Mouse (Mus musculus) granulocyte monocyte progenitor cell, adult 5-6 weeks (primary cell): Measurements from ENCODE around the gene Capns2. TPM values are rescaled to one million over a fixed set of nuclear protein-coding genes. Genes with fewer than 3 reads are reported as not detected.
A peak's percentile ranks its signal among the peaks of the same experiment; 100 is the strongest.

Experiments used
- ATAC-seq: replicated peaks from 2 replicates; pipeline ENCODE4 v1.8.0; 2016; ENCODE audit warnings: mild to moderate bottlenecking, moderate TSS enrichment, inconsistent platforms; ENCODE audit not compliant: poor library complexity, severe bottlenecking
- total RNA-seq, 2 experiments: library from RNA; stranded (forward) in 1 of 2; stranded (reverse) in 1 of 2; fragments of 200-712, 200-1000 nt in 1 of 2; fragments of >200 nt in 1 of 2; fragmentation: Nextera tagmentation in 1 of 2; gene quantifications; 2 replicates each; pipeline ENCODE4 v1.2.3; 2014 to 2017

Gene Capns2
- total RNA-seq, 2 experiments from 2014 or later, result 0.98 TPM; not detected in 1

DNA sequence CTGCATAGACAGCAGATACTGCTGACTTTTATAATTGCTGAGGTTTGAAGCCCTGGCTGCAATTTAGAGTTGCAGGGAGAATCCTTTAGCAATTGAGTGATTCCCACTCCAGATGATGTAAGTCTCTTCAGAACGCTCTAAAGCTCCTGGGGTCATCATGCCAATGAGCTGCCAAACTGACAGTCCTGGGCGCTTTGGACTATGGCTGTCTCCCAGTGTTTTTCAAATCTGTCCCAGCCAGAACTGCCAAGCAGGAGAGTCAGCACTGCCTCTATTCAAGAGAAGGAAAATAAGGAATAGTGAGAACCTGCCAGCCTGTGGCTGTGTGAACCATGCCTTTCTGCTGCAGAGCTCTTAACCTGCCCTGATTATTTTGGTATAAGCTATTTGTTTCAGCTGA lies 1.8 kb downstream of the Capns2 start:
- ATAC-seq, result no peak

DNA sequence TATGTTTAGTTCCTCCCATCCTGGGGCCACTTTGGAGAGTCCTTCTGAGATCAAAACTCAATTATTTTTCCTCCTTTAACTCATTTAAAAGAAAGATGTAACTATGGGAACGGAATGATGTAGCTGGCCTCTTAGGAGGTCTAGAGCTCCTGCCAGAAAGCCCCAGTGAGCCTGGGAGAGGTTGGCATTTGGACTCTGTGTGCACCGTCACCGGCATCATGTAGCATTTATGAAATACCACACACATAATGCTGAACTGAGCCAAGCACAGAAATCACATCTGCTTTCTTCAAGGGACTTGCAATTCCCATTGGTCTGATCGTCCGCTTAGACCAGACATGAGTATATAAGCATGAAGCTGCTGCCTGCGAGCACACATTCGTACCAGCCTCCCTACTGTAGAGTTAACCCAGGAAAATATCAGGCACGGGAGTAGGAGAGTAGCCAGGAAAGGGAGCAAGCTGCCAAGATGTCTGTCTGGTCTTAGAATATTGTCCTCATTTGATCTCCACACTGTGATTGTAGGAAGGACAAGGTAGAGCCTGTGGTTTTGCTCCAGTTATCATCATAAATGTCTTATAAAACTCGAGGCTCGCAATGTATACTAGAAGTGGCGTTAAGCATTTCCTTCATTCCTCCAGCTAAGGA lies 2.4 kb downstream of the Capns2 start:
- ATAC-seq, result no peak

DNA sequence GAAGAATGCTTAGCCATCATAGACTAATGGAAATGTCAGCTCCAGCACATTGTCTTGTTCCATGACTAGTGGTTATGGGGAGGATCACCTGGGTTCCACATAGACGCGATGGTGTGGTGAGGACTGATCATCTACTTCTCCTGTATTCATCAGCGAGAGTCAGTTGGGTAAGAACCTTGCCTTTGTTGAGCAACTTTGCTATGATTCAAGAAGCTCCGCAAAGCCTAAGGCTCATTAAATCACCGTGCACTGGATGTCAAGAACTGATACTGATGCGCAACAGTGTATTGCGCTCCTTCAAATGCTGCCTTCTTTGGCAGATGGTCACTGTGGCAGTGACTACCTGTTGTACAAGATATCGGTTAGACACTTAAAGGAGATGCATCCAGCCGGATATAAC lies 5.3 kb downstream of the Capns2 start:
- peak; percentile 46 for ATAC-seq

DNA sequence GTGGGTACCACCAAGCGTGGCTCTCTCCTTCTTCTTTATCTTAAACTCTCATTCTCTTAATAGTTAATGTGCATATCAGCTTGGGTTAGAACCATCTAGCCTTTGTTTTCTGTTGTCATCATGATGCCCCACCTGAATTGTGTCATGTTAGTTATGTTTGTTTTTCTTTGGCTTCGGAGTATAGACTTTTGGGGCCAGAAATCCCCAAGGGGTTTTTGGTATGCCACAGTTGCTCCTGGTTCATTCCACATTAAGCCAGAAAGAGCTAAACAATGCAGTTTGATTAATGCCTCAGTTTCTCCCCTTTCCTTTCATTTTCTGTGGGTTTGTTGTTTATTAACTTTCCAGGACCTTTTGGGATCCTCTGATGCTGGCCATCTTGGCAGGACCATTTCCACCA lies 7.2 kb downstream of the Capns2 start:
- ATAC-seq, result no peak

DNA sequence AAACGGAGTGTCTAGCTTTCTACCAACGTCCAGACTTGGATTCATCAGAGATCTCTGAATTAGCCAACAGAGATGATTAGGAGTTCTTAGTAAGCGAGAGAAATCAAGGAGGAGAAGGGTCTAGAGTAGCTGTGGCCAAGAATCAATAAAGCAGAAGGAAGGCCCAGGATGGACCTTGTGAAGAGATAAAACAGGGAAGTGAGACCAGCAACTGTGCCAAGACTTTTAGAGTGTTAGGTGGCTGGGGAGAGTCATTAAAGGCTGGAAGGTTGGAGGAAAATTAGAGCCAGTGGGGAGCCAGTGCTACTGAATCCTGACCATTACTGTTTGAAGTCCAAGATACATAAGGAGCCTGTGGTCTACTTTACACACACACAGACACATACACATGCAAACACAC lies 10.3 kb downstream of the Capns2 start:
- ATAC-seq, result peak; percentile 91

DNA sequence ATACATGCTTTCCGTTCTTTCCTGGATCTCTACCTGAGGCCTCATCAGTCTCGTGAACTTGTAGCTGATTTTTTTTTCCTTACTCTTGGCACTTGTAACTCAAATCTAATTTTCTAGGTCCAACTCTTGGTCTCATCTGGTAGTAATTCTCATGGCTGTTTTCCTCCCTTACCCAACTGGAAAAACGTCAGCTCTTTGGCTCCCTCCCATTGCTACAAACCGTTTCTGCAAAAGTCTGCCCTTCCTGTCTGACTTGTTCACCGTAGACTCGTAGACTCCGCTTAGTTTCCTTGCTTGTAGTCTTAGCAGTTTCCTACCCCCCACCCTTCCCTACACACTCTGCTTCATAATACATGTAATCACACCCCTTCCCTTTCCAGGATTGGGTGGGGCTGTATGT lies 12.2 kb downstream of the Capns2 start:
- no peak for ATAC-seq

DNA sequence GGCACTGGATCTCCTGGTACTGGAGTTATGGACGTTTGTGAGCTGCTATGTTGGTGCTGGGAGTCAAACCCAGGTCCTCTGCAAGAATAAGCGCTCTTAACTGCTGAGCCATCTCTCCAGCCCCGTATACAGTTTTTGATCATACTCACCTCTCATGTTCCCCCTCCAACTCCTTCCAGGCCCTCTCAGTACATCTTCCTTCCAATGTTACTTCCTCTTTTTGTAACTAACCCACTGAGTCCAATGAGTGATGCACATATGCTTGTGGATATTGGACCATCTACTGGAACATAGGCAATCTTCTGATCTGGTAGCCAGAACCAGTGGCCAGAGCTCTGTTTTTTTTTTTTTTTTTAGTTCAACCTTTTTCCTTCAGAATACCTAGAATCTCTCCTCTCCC lies 14.9 kb downstream of the Capns2 start:
- peak; percentile 33 for ATAC-seq

DNA sequence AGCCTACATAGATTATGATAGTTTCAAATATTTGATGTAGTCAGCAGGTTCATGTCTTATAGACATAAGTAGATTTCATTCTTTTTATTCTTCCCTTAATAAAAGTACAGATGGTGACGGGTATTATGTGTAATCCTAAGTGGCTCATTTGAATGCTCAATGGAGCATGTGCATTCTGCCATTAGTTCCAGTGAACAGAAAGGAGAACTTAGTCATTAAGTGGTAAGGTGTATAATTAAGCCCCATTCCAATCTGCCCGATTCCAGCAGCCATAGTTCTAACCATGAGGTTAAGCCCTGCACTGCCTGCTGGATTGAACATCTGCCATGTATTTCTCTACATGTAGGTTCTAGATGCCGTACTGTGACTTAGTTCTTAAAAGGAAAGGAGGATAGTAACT lies 20.6 kb downstream of the Capns2 start:
- no peak for ATAC-seq

DNA sequence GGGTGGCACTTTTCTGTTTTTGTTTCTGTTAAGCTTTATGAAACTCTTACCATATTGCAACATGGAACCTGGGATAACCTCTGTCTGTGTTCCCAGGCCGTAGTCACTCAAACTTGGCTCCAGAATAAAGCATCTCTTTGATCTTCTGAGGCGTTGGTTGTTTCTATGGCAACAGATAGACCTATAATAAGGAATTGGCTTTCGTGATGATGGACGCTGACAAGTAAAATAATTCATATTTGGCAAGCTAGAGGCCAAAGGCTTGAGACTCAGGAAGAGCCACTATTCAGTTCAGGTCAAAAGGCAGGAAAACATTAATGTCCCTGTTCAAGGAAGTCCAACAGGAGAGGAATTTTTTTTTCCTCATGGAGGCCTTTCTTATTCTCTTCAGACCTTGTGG lies 27.8 kb downstream of the Capns2 start:
- ATAC-seq, result no peak

DNA sequence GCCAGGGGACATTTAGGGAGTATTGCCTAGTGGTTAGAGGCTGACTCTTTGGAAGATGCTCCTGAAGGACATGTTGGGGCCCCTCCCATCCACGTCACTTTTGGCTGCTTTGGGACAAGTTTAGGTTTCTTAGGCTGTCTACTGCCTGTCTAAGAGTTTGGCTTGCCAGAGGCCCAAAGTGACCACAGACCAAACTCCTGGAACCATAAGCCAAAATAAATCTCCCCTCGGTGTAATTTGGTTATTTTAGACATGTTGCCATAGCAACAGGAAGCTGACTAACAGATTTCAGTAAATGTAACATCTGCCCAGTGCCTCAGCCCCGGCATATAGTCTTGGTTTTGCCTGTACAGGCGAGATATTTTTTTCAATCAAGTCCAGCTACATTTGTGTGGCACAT lies 36.8 kb downstream of the Capns2 start:
- no peak for ATAC-seq

DNA sequence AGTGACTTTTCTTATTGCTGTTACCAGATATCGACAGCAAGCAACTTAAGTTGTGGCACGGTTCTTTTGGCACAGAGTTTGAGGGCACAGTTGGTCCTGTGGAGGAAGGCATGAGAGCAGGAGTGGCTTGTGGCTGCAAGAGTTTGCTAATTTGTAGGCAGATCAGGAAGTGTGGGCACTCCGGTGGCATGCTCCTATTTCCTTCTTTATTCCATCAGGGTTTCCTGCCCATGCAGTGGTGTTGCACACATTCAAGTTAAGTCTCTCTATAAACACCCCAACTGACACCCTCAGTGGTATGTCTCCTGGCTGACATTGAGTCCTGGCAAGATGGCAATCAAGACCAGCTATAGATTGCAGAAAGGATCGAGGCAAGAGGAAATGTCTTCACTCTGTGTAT lies 47.9 kb downstream of the Capns2 start:
- ATAC-seq, result peak; percentile 93

DNA sequence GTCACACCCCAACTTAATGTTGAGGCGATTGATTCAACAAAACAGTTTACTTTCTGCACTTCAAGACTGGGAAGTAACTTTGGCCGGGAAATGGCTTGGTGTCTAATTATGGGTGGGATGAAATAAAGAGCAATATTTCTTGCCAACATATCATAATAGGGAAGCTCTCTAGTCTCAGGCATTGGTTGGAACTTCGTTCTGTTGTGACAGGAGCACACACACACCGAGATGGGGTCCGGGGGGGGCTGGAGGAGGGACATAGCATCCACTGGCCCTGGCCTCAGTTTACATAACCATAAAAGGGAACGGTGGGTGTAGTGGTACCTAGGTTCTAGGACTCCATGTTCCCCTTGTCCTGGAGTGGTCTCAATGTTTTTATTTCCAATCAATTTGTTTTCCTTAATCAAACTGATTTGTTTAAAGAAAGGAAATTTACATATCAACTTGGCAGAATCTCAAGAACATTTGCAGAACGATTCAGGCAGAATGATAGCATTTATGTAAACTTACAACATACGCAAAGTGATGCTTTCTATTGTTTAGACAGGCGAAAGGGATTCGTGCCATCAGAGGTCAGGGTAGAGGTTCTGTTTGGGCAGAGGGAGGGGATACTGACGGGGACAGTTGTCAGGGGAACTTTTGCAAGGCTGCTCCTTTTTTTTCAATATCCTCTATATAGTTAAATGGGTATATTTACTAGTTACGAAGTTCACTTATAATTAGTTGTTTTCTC lies 49.6 kb downstream of the Capns2 start:
- ATAC-seq, result no peak

Other genes starting within 250 kb of the Capns2 start
- gene Irx6, start 227.1 kb upstream of the Capns2 start, total RNA-seq (2014; fragmentation: Nextera tagmentation), result not detected in 2 replicates
- not detected in 2 replicates for gene Irx6, start 227.1 kb upstream of the Capns2 start, total RNA-seq (2017)
- gene Mmp2, start 74.1 kb upstream of the Capns2 start, total RNA-seq (2014; fragmentation: Nextera tagmentation), result 2.7 TPM in 1 of 2 replicates, not detected in the other
- 0.36 and 0.39 TPM in 2 replicates for gene Mmp2, start 74.1 kb upstream of the Capns2 start, total RNA-seq (2017)
- 11.0 and 13.8 TPM in 2 replicates for gene Lpcat2, start 46.1 kb upstream of the Capns2 start, total RNA-seq (2014; fragmentation: Nextera tagmentation)
- 9.9 and 14.6 TPM in 2 replicates for gene Lpcat2, start 46.1 kb upstream of the Capns2 start, total RNA-seq (2017)
- gene Slc6a2, start 58.7 kb downstream of the Capns2 start, total RNA-seq (2014; fragmentation: Nextera tagmentation), result not detected in 2 replicates
- not detected in 2 replicates for gene Slc6a2, start 58.7 kb downstream of the Capns2 start, total RNA-seq (2017)
- not detected in 2 replicates for gene Ces1a, start 146.8 kb downstream of the Capns2 start, total RNA-seq (2014; fragmentation: Nextera tagmentation)
- not detected in 2 replicates for gene Ces1a, start 146.8 kb downstream of the Capns2 start, total RNA-seq (2017)
- not detected in 2 replicates for gene Ces1b, start 178.6 kb downstream of the Capns2 start, total RNA-seq (2014; fragmentation: Nextera tagmentation)
- not detected in 2 replicates for gene Ces1b, start 178.6 kb downstream of the Capns2 start, total RNA-seq (2017)
- gene Ces1c, start 229.9 kb downstream of the Capns2 start, total RNA-seq (2014; fragmentation: Nextera tagmentation), result not detected in 2 replicates
- gene Ces1c, start 229.9 kb downstream of the Capns2 start, total RNA-seq (2017), result not detected in 2 replicates